Mouse (Mus musculus): ENCODE measurements around the gene Gclc.

- TF ChIP-seq BHLHE40 (IDR thresholded peaks at IDR 0.05; ENCODE audit: low read depth, low read length) (no peak), EP300 (IDR thresholded peaks at IDR 0.05; ENCODE audit: low read length) (no peak), POLR2A (IDR thresholded peaks at IDR 0.05; ENCODE audit: low read depth, low read length) (no peak), CHD1 (IDR thresholded peaks at IDR 0.05; ENCODE audit: low read depth, low read length) (no peak), MAFK (IDR thresholded peaks at IDR 0.05; ENCODE audit: insufficient replicate concordance, low read length) (no peak), TCF12 (IDR thresholded peaks at IDR 0.05; ENCODE audit: low read depth, low read length) (no peak), ZKSCAN1 (IDR thresholded peaks at IDR 0.05; ENCODE audit: borderline replicate concordance, low read depth, low read length) (no peak), USF1 (IDR thresholded peaks at IDR 0.05; ENCODE audit: low read depth, low read length) (no peak), CTCF (conservative IDR thresholded peaks at IDR 0.05 in 1 of 2, IDR thresholded peaks at IDR 0.05 in 1 of 2; ENCODE audit: low read depth in 2 of 2, low read length in 2 of 2) (no peak), ZC3H11A (IDR thresholded peaks at IDR 0.05; ENCODE audit: low read depth, low read length) (no peak), RAD21 (IDR thresholded peaks at IDR 0.05; ENCODE audit: low read depth, low read length) (no peak), ETS1 (conservative IDR thresholded peaks at IDR 0.05; ENCODE audit: low read depth, low read length) (no peak), E2F4 (IDR thresholded peaks at IDR 0.05; ENCODE audit: insufficient replicate concordance, low read depth, low read length) (no peak), CHD2 (IDR thresholded peaks at IDR 0.05; ENCODE audit: low read length) (no peak)
Observed at GRCm38 (mm10) chr9:77771765-77772383, 17.5 kb downstream of the Gclc start.
